Mouse (Mus musculus): ENCODE measurements at regions not wholly inside any gene's neighbourhood (a gene's known extent, or its start where the extent isn't known, plus 50 kb on each side); places are given as distances from the start of the nearest gene placed in this dataset.
"Not testable (repeated sequence)": the region's sequence is repeated elsewhere in the genome, so short reads cannot be mapped to it uniquely, and the experiment has no call there.

DNA sequence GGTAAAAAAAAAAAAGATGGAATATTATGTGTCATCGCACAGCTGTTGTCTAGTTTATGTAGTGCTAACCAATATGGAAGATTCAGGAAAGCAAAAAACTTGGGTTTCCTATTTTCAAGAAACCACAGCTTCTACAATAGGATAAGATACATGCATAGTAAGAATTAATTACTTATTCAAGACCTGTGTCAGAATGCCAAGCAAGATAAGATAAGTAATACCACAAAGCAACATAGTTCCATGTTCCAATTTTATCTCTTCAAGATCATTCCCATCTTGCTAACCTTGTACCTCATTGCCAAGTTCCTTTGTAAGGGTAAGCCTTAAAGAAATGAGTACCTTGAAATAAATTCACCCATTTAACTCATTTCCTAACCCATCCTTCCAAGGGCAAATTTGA, 131.7 kb upstream of the Nhs start:
- H3K9ac ChIP-seq (ENCODE audit: low read depth, low read length): no peak overlapping the region
- H3K9me3 ChIP-seq (ENCODE audit: control insufficient read depth, low read length): no peaks in the 10 kb centered on the region
- ATAC-seq (ENCODE audit: low read depth) (no peak), DNase-seq (ENCODE audit: low spot score) (no peak)
- no peaks in the 10 kb centered on the region for H3K4me1 ChIP-seq (ENCODE audit: control insufficient read depth, insufficient read depth, low read length)
- H3K27ac ChIP-seq (replicated peaks; ENCODE audit: low read depth, low read length): no peak overlapping the region
- no peak overlapping the region for H3K4me2 ChIP-seq (ENCODE audit: low read depth, low read length)
- WGBS: 91% methylated on average over 1 of the region's 1 CpGs
- no peak overlapping the region for H3K4me3 ChIP-seq (ENCODE audit: low read depth, low read length)
- no peaks in the 10 kb centered on the region for H3K36me3 ChIP-seq (ENCODE audit: control insufficient read depth, insufficient read depth, low read length)
- H3K27me3 ChIP-seq (replicated peaks; ENCODE audit: control insufficient read depth, insufficient read depth, low read length): no peaks in the 10 kb centered on the region; the same call in 1 of the 2 replicates

DNA sequence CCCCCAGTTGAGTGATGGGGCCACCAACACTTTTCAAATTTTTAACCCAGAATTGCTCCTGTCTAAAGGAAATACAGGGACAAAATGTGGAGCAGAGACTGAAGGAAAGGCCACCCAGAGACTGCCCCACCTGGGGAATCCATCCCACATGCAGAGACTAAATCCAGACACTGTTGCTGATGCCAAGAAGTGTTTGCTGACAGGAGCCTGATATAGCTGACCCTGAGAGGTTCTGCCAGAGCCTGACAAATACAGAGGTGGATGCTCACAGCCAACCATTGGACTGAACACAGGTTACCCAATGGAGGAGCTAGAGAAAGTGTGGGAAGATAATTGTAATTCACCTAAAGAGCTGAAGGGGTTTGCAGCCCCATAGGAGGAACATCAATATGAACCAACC, 126.6 kb upstream of the Nhs start:
- not testable (repeated sequence) for DNase-seq (ENCODE audit: low spot score); H3K4me2 ChIP-seq (ENCODE audit: low read depth, low read length); H3K27ac ChIP-seq (replicated peaks; ENCODE audit: low read depth, low read length); H3K4me1 ChIP-seq (ENCODE audit: control insufficient read depth, insufficient read depth, low read length); ATAC-seq (ENCODE audit: low read depth); H3K4me3 ChIP-seq (ENCODE audit: low read depth, low read length); H3K9ac ChIP-seq (ENCODE audit: low read depth, low read length); H3K9me3 ChIP-seq (ENCODE audit: control insufficient read depth, low read length); H3K36me3 ChIP-seq (ENCODE audit: control insufficient read depth, insufficient read depth, low read length); H3K27me3 ChIP-seq (replicated peaks; ENCODE audit: control insufficient read depth, insufficient read depth, low read length)

DNA sequence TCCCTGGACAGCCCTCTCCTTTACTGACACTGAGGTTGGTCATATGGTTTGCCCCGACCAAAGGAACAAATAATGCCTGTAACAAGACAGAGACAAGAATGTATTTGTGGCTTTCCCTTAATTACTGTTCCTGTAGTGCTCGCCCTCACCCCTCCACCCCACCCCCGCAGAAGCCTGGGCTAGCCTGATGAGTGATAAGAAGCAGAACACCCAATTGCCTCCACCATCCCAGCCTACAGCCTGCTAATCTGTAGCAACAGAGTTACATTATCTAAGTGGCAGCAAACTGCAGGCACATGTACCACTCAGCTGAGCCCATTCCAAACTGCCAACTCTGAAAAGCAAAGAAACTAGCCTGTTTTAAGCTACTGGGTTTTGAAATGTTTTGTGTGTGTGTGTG, 124.7 kb upstream of the Nhs start:
- no peak overlapping the region for H3K9ac ChIP-seq (ENCODE audit: low read depth, low read length)
- H3K9me3 ChIP-seq (ENCODE audit: control insufficient read depth, low read length): no peaks in the 10 kb centered on the region
- H3K36me3 ChIP-seq (ENCODE audit: control insufficient read depth, insufficient read depth, low read length): no peaks in the 10 kb centered on the region
- no peak overlapping the region for H3K27ac ChIP-seq (replicated peaks; ENCODE audit: low read depth, low read length)
- H3K4me2 ChIP-seq (ENCODE audit: low read depth, low read length): no peak overlapping the region
- H3K27me3 ChIP-seq (replicated peaks; ENCODE audit: control insufficient read depth, insufficient read depth, low read length): no peaks in the 10 kb centered on the region; the same call in 1 of the 2 replicates
- WGBS: 49% methylated on average over 3 of the region's 3 CpGs
- DNase-seq (ENCODE audit: low spot score): no peak
- no peaks in the 10 kb centered on the region for H3K4me1 ChIP-seq (ENCODE audit: control insufficient read depth, insufficient read depth, low read length)
- no peak overlapping the region for H3K4me3 ChIP-seq (ENCODE audit: low read depth, low read length)
- no peak for ATAC-seq (ENCODE audit: low read depth)

DNA sequence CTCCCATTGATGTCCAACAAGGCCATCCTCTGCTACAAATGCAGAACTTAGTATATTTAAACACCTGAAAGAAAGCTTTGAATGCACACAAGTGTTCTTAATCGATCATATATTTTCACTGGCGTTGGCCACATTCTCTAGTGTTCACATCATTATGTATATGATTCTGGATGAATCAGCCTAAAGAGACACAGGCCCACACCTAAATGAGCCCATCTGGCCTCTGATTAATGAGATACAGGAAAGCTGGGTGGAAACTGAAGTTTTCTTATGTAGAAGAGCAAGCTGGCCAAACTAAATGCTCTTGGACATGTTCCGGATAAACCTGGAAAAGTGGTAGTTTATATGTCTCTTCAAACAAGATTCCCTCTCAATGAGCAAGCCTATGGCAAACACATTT, 123.2 kb upstream of the Nhs start:
- DNase-seq (ENCODE audit: low spot score) (no peak), ATAC-seq (ENCODE audit: low read depth) (no peak)
- Histone ChIP-seq H3K9me3 (ENCODE audit: control insufficient read depth, low read length) (no peaks in the 10 kb centered on the region), H3K27me3 (replicated peaks; ENCODE audit: control insufficient read depth, insufficient read depth, low read length) (no peaks in the 10 kb centered on the region), H3K27ac (replicated peaks; ENCODE audit: low read depth, low read length) (no peak overlapping the region), H3K4me2 (ENCODE audit: low read depth, low read length) (no peak overlapping the region), H3K4me1 (ENCODE audit: control insufficient read depth, insufficient read depth, low read length) (no peaks in the 10 kb centered on the region), H3K4me3 (ENCODE audit: low read depth, low read length) (no peak overlapping the region), H3K36me3 (ENCODE audit: control insufficient read depth, insufficient read depth, low read length) (no peaks in the 10 kb centered on the region), H3K9ac (ENCODE audit: low read depth, low read length) (no peak overlapping the region)
- 84% methylated on average over 3 of the region's 3 CpGs for WGBS

DNA sequence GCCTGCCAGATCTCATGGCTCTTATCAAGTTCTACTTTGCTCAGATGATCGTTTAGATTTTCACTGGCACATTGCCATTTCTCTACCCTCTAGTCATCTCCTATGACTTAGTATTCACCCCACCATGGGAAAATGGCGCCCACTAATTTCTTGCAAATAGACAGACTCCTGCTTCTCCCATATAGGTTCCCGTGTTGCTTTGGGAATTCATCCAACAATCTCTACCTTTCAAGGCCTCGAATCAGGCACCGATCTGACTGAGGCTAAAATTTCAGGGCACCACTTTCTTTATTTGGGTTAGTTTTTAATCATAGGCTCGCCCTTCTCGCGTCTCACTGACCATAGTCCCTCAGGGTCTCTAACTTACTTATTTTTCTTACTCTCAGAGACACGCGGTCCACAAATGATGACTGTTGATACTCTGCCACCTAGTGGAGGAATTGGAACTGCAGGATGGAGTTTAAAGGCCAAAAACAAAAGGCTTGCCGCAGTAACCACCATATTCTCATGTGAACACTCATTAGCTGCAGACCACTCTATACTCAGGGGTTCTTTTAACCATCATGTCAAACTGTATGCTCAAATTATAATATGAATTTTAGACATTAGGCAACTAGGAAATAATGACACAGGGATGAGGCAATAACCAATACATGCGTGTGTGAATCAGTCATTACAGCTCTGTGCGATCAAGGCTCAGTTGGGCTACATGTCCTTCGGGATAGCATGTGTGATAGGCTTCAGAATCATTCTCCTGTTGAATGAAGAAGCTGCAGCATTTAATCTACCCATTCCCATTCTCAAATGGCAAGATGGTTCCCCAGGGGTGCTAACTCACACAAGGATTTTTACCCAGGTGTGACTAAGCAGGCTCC, 119.5 kb upstream of the Nhs start:
- 0 out of 2 replicates have a peak, but pooled peaks have one; percentile 30 for ATAC-seq (ENCODE audit: low read depth)
- Histone ChIP-seq H3K27ac (replicated peaks; ENCODE audit: low read depth, low read length) (no peak overlapping the region), H3K4me3 (ENCODE audit: low read depth, low read length) (no peak overlapping the region), H3K9me3 (ENCODE audit: control insufficient read depth, low read length) (no peaks in the 10 kb centered on the region), H3K36me3 (ENCODE audit: control insufficient read depth, insufficient read depth, low read length) (no peaks in the 10 kb centered on the region), H3K4me2 (ENCODE audit: low read depth, low read length) (peak overlapping the region; percentile 20; the same call in 1 of the 2 replicates), H3K27me3 (replicated peaks; ENCODE audit: control insufficient read depth, insufficient read depth, low read length) (no peaks in the 10 kb centered on the region; the same call in 1 of the 2 replicates), H3K9ac (ENCODE audit: low read depth, low read length) (no peak overlapping the region), H3K4me1 (ENCODE audit: control insufficient read depth, insufficient read depth, low read length) (no peaks in the 10 kb centered on the region)
- peak; percentile 56 for DNase-seq (ENCODE audit: low spot score)
- WGBS: 50% methylated on average over 14 of the region's 14 CpGs

DNA sequence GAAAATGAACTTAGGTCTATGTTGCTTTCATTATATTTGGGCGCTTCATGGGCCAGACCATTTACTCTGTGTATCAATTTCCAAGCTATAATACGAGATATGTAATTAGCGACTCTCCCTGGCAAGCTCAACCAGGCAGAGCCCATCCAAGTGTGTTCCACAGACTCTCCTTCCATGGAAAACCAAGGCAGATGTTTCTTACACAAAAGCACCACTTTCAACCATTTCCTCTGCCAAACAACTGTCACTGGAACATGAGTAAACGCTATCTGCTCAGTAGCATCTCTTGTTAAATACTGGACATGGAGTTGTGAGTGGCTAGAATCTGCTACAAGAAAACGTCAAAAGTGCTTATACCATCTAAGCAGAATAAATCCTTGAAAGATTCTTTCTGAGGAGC, 115.1 kb upstream of the Nhs start:
- Histone ChIP-seq H3K4me2 (ENCODE audit: low read depth, low read length) (no peak overlapping the region), H3K9ac (ENCODE audit: low read depth, low read length) (no peak overlapping the region), H3K27ac (replicated peaks; ENCODE audit: low read depth, low read length) (no peak overlapping the region), H3K9me3 (ENCODE audit: control insufficient read depth, low read length) (no peaks in the 10 kb centered on the region), H3K4me1 (ENCODE audit: control insufficient read depth, insufficient read depth, low read length) (no peaks in the 10 kb centered on the region), H3K36me3 (ENCODE audit: control insufficient read depth, insufficient read depth, low read length) (no peaks in the 10 kb centered on the region), H3K4me3 (ENCODE audit: low read depth, low read length) (no peak overlapping the region), H3K27me3 (replicated peaks; ENCODE audit: control insufficient read depth, insufficient read depth, low read length) (no peaks in the 10 kb centered on the region; the same call in none of the 2 replicates)
- 82% methylated on average over 5 of the region's 5 CpGs for WGBS
- no peak for ATAC-seq (ENCODE audit: low read depth)
- peak; percentile 6 for DNase-seq (ENCODE audit: low spot score)

DNA sequence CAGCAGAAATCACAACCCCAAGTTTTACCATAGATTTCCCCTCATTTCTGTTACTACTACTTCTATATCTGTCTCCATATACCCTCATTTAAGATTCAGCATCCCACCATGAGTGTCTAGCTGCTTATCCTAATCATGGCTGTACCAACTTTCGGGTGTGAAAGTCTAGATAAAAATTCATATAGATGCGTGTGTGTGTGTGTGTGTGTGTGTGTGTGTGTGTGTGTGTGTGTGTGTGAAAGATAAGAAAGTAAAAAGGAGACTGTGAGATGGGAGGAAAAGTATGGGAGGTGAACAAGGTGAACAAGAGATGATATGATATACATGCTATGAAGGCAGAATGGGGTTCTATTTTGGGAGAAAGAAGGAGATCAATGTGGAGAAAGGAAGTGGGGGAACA, 111.7 kb upstream of the Nhs start:
- Histone ChIP-seq H3K27ac (replicated peaks; ENCODE audit: low read depth, low read length) (no peak overlapping the region), H3K4me2 (ENCODE audit: low read depth, low read length) (no peak overlapping the region), H3K9me3 (ENCODE audit: control insufficient read depth, low read length) (no peaks in the 10 kb centered on the region), H3K4me3 (ENCODE audit: low read depth, low read length) (no peak overlapping the region), H3K27me3 (replicated peaks; ENCODE audit: control insufficient read depth, insufficient read depth, low read length) (no peaks in the 10 kb centered on the region; the same call in none of the 2 replicates), H3K4me1 (ENCODE audit: control insufficient read depth, insufficient read depth, low read length) (no peaks in the 10 kb centered on the region), H3K9ac (ENCODE audit: low read depth, low read length) (no peak overlapping the region), H3K36me3 (ENCODE audit: control insufficient read depth, insufficient read depth, low read length) (no peaks in the 10 kb centered on the region)
- WGBS: 84% methylated on average over 2 of the region's 2 CpGs
- ATAC-seq (ENCODE audit: low read depth) (no peak), DNase-seq (ENCODE audit: low spot score) (no peak)

DNA sequence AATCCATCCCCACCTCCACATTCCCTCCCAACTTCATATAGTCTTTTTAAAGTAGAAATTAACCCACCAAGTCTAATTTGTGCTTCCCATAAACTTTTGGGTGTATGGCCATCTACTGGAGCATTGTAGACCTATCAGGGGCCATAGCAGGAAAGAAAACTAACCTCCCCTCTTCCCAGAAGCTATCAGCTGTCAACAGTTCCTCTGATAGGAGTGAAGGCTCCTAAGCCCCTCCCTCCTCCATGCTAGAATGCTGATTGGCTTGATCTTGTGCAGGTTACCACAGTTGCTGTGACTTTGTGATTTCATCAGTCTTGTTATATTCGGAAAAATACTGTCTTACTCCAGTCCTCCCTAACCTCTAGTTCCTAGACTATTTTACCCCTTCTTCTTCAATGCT, 109.4 kb upstream of the Nhs start:
- no peaks in the 10 kb centered on the region for H3K36me3 ChIP-seq (ENCODE audit: control insufficient read depth, insufficient read depth, low read length)
- no peak overlapping the region for H3K9ac ChIP-seq (ENCODE audit: low read depth, low read length)
- DNase-seq (ENCODE audit: low spot score) (no peak), ATAC-seq (ENCODE audit: low read depth) (no peak)
- H3K27me3 ChIP-seq (replicated peaks; ENCODE audit: control insufficient read depth, insufficient read depth, low read length): no peaks in the 10 kb centered on the region; the same call in none of the 2 replicates
- no peak overlapping the region for H3K4me3 ChIP-seq (ENCODE audit: low read depth, low read length)
- H3K4me1 ChIP-seq (ENCODE audit: control insufficient read depth, insufficient read depth, low read length): no peaks in the 10 kb centered on the region
- H3K9me3 ChIP-seq (ENCODE audit: control insufficient read depth, low read length): no peaks in the 10 kb centered on the region
- 88% methylated on average over 1 of the region's 1 CpGs for WGBS
- no peak overlapping the region for H3K27ac ChIP-seq (replicated peaks; ENCODE audit: low read depth, low read length)
- no peak overlapping the region for H3K4me2 ChIP-seq (ENCODE audit: low read depth, low read length)

DNA sequence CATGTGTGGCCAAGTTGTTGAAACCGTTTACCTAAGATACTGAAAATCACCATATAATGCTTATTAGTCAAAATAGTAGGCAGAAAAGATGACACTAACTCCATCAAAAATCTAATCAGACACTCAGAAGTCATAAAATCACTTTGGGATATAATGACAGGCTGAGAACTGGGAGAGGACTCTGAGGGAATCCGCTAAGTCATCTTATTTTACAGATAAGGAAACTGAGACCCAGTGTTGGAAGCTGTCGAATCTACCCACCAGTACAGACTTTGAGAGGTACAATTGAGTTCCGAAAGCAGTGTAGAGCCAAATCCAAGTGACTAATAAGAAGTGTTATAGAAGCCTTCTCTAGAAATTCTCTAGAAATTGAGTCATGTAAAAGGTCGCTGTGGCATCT, 108.6 kb upstream of the Nhs start:
- no peaks in the 10 kb centered on the region for H3K9me3 ChIP-seq (ENCODE audit: control insufficient read depth, low read length)
- 81% methylated on average over 5 of the region's 5 CpGs for WGBS
- DNase-seq (ENCODE audit: low spot score): no peak

More for the DNA sequence above, 108.6 kb upstream of the Nhs start:
- Histone ChIP-seq H3K27me3 (replicated peaks; ENCODE audit: control insufficient read depth, insufficient read depth, low read length) (no peaks in the 10 kb centered on the region; the same call in none of the 2 replicates), H3K4me3 (ENCODE audit: low read depth, low read length) (no peak overlapping the region), H3K4me2 (ENCODE audit: low read depth, low read length) (no peak overlapping the region), H3K27ac (replicated peaks; ENCODE audit: low read depth, low read length) (no peak overlapping the region), H3K36me3 (ENCODE audit: control insufficient read depth, insufficient read depth, low read length) (no peaks in the 10 kb centered on the region), H3K4me1 (ENCODE audit: control insufficient read depth, insufficient read depth, low read length) (no peaks in the 10 kb centered on the region), H3K9ac (ENCODE audit: low read depth, low read length) (no peak overlapping the region)
- ATAC-seq (ENCODE audit: low read depth): no peak
